Mouse (Mus musculus) forebrain, postnatal 0 days (tissue): ENCODE data around the gene Pabpn1l. TPM values are rescaled to one million over a fixed set of nuclear protein-coding genes. Genes with fewer than 3 reads are reported as not detected.

Source experiments
- ATAC-seq: fragments of 200-750 bp; cut with Nextera tagmentation; 2 replicates; pipeline ENCODE4 v1.8.0; 2017; ENCODE audit warnings: mild to moderate bottlenecking, moderate library complexity
- DNase-seq: peaks from one replicate; pipeline ENCODE4 v3.0.0-alpha.2; 2015
- H3K27ac ChIP-seq: fragments of 300-500 bp; sonication (generic); 2 replicates; pipeline ENCODE4 v1.5.1; 2014; ENCODE audit warnings: low read depth, mild to moderate bottlenecking, antibody characterized with exemption, low read length, moderate library complexity, mixed read lengths
- H3K27me3 ChIP-seq: fragments of 300-500 bp; sonication (generic); 2 replicates; pipeline ENCODE4 v1.6.1; 2014; ENCODE audit warnings: mild to moderate bottlenecking, low read length, mixed read lengths; ENCODE audit not compliant: insufficient read depth
- H3K36me3 ChIP-seq: fragments of 300-500 bp; sonication (generic); 2 replicates; pipeline ENCODE4 v1.6.1; 2014; ENCODE audit warnings: mild to moderate bottlenecking, moderate library complexity; ENCODE audit not compliant: insufficient read depth
- H3K4me1 ChIP-seq: fragments of 300-500 bp; sonication (generic); 2 replicates; pipeline ENCODE4 v1.6.1; 2014; ENCODE audit warnings: antibody characterized with exemption; ENCODE audit not compliant: insufficient read depth
- H3K4me2 ChIP-seq: fragments of 300-500 bp; sonication (generic); 2 replicates; pipeline ENCODE4 v1.6.1; 2014; ENCODE audit warnings: low read depth, mild to moderate bottlenecking, moderate library complexity
- H3K4me3 ChIP-seq: fragments of 300-500 bp; sonication (generic); 2 replicates; pipeline ENCODE4 v1.5.1; 2014; ENCODE audit warnings: low read depth, low read length, mixed read lengths
- H3K9ac ChIP-seq: fragments of 300-500 bp; sonication (generic); 2 replicates; pipeline ENCODE4 v1.6.1; 2014; ENCODE audit warnings: mild to moderate bottlenecking
- H3K9me3 ChIP-seq: fragments of 300-500 bp; sonication (generic); 2 replicates; pipeline ENCODE4 v1.6.1; 2016; ENCODE audit warnings: low read length
- CTCF ChIP-seq: sonication (generic); IDR thresholded peaks from 2 replicates; pipeline ENCODE4 v1.5.1; 2016; ENCODE audit warnings: antibody characterized with exemption, control low read depth, low read depth
- WGBS: fragments of 180-500 bp; shearing (Covaris S2); extraction: QIAGEN DNeasy Blood & Tissue Kit; methylation state at CpG from one replicate; pipeline ENCODE4 v1.1.7; 2014; 5-methylcytosine and 5-hydroxymethylcytosine counted together
- polyA plus RNA-seq: library from polyadenylated mRNA; unstranded; fragments of >200 nt; fragmentation: Nextera tagmentation; extraction: Ambion mirVana; gene quantifications from 2 replicates; pipeline ENCODE4 v1.2.1, GENCODE M21; 2015
- total RNA-seq: library from RNA; depleted of rRNA; stranded (reverse); fragments of >200 nt; gene quantifications from 2 replicates; pipeline ENCODE4 v1.2.3, GENCODE M21; 2014

Pabpn1l gene
- total and polyA plus RNA-seq, 2 experiments from 2014 or later, result not detected

GRCm38 (mm10) chr8:122606810-122607209 lies 15.7 kb downstream of the Pabpn1l start:
- DNase-seq, result no peak
- peaks cover 6% of the 10 kb centered on the region; the same call in 1 of the 2 replicates for H3K4me1 ChIP-seq
- 76% methylated on average over 11 of the region's 12 CpGs for WGBS
- H3K9ac ChIP-seq, result no peak overlapping the region
- no peaks in the 10 kb centered on the region for H3K27me3 ChIP-seq
- H3K9me3 ChIP-seq, result no peaks in the 10 kb centered on the region
- no peaks in the 10 kb centered on the region for H3K36me3 ChIP-seq
- ATAC-seq, result no peak
- no peak overlapping the region for H3K4me3 ChIP-seq
- TF ChIP-seq CTCF, result no peak
- H3K4me2 ChIP-seq, result no peak overlapping the region
- H3K27ac ChIP-seq, result no peak overlapping the region

GRCm38 (mm10) chr8:122605367-122605766 lies 17.2 kb downstream of the Pabpn1l start:
- Histone ChIP-seq H3K27ac (no peak overlapping the region), H3K36me3 (no peaks in the 10 kb centered on the region), H3K27me3 (no peaks in the 10 kb centered on the region), H3K9me3 (no peaks in the 10 kb centered on the region), H3K9ac (no peak overlapping the region), H3K4me3 (no peak overlapping the region), H3K4me1 (peaks cover 2% of the 10 kb centered on the region; the same call in 1 of the 2 replicates), H3K4me2 (no peak overlapping the region)
- DNase-seq, result no peak
- no peak for ATAC-seq
- TF ChIP-seq CTCF, result no peak
- WGBS, result 73% methylated on average over 4 of the region's 4 CpGs

- H3K9me3 ChIP-seq, result no peaks in the 10 kb centered on the region
- H3K9ac ChIP-seq, result no peak overlapping the region
- no peak overlapping the region for H3K4me3 ChIP-seq
- 65% methylated on average over 1 of the region's 1 CpGs for WGBS
- H3K27me3 ChIP-seq, result no peaks in the 10 kb centered on the region
- H3K4me2 ChIP-seq, result no peak overlapping the region
- no peak for ATAC-seq
- no peaks in the 10 kb centered on the region for H3K36me3 ChIP-seq
- no peak for DNase-seq
- no peaks in the 10 kb centered on the region for H3K4me1 ChIP-seq
- no peak for TF ChIP-seq CTCF
- no peak overlapping the region for H3K27ac ChIP-seq
Measured at GRCm38 (mm10) chr8:122604640-122605039, 17.9 kb downstream of the Pabpn1l start.

- Histone ChIP-seq H3K27ac (no peak overlapping the region), H3K36me3 (no peaks in the 10 kb centered on the region), H3K4me2 (no peak overlapping the region), H3K9me3 (no peaks in the 10 kb centered on the region), H3K4me1 (no peaks in the 10 kb centered on the region), H3K4me3 (no peak overlapping the region), H3K27me3 (no peaks in the 10 kb centered on the region), H3K9ac (no peak overlapping the region)
- no peak for DNase-seq
- ATAC-seq, result no peak
- no peak for TF ChIP-seq CTCF
- 89% methylated on average over 9 of the region's 9 CpGs for WGBS
Measured at GRCm38 (mm10) chr8:122600666-122601065, 21.9 kb downstream of the Pabpn1l start.

- H3K27me3 ChIP-seq, result no peaks in the 10 kb centered on the region
- no peak overlapping the region for H3K27ac ChIP-seq
- H3K9me3 ChIP-seq, result no peaks in the 10 kb centered on the region
- H3K36me3 ChIP-seq, result no peaks in the 10 kb centered on the region
- no peak overlapping the region for H3K9ac ChIP-seq
- WGBS, result 56% methylated on average over 4 of the region's 4 CpGs
- TF ChIP-seq CTCF, result no peak
- no peak overlapping the region for H3K4me2 ChIP-seq
- ATAC-seq, result no peak
- H3K4me1 ChIP-seq, result no peaks in the 10 kb centered on the region
- H3K4me3 ChIP-seq, result no peak overlapping the region
- no peak for DNase-seq
Measured at GRCm38 (mm10) chr8:122596031-122596430, 26.5 kb downstream of the Pabpn1l start.

- Histone ChIP-seq H3K27ac (peak overlapping the region; percentile 35), H3K4me3 (no peak overlapping the region), H3K27me3 (no peaks in the 10 kb centered on the region), H3K9me3 (no peaks in the 10 kb centered on the region), H3K36me3 (no peaks in the 10 kb centered on the region), H3K4me2 (no peak overlapping the region), H3K9ac (no peak overlapping the region; the same call in 1 of the 2 replicates), H3K4me1 (no peaks in the 10 kb centered on the region)
- 85% methylated on average over 19 of the region's 19 CpGs for WGBS
- peak; percentile 20 for DNase-seq
- ATAC-seq, result peak; percentile 76; the same call in 1 of the 2 replicates
- no peak for TF ChIP-seq CTCF
Measured at GRCm38 (mm10) chr8:122593783-122594507, 28.6 kb downstream of the Pabpn1l start.

GRCm38 (mm10) chr8:122593240-122593639 lies 29.3 kb downstream of the Pabpn1l start:
- Histone ChIP-seq H3K27me3 (no peaks in the 10 kb centered on the region), H3K4me1 (no peaks in the 10 kb centered on the region), H3K9me3 (no peaks in the 10 kb centered on the region), H3K4me2 (no peak overlapping the region), H3K9ac (no peak overlapping the region), H3K27ac (peak overlapping the region; percentile 35; the same call in 1 of the 2 replicates), H3K36me3 (no peaks in the 10 kb centered on the region), H3K4me3 (no peak overlapping the region)
- no peak for TF ChIP-seq CTCF
- 80% methylated on average over 12 of the region's 12 CpGs for WGBS
- ATAC-seq, result no peak
- no peak for DNase-seq
